8 mouse cellular contexts compared by ENCODE assay signal in genomic region chr13:74617163-74618019, GRCm38 (mm10). TPM values are rescaled to one million over a fixed set of nuclear protein-coding genes. Genes with fewer than 3 reads are reported as not detected.
A peak's percentile ranks its signal among the peaks of the same experiment; 100 is the strongest.
DNase-seq lines count a peak whose midpoint lies in the region; ATAC-seq and TF ChIP-seq lines count a peak whose summit lies in the region.
"Not testable (repeated sequence)": the region's sequence is repeated elsewhere in the genome, so short reads cannot be mapped to it uniquely, and the experiment has no call there.

No protein-coding gene starts in this region.

- peak overlapping the region; percentile 82 for H3K27ac ChIP-seq in heart, embryonic 11.5 days (ENCODE audit: low read depth, low read length)
- peak overlapping the region; percentile 95 for H3K27ac ChIP-seq in kidney, embryonic 16.5 days (ENCODE audit: low read length)

- not testable (repeated sequence) for H3K36me3 ChIP-seq in erythroblast, embryonic 14.5 days (ENCODE audit: control insufficient read depth); heart, embryonic 11.5 days (ENCODE audit: control insufficient read depth, insufficient read depth, low read length); kidney, embryonic 16.5 days (ENCODE audit: insufficient read depth, low read length)

- WGBS in heart, embryonic 11.5 days (ENCODE audit: insufficient replicate concordance): 8% methylated on average over 22 of the region's 22 CpGs
- WGBS in kidney, embryonic 16.5 days: 8% methylated on average over 22 of the region's 22 CpGs

- not testable (repeated sequence) for H3K27me3 ChIP-seq in erythroblast, embryonic 14.5 days (ENCODE audit: control insufficient read depth); heart, embryonic 11.5 days (ENCODE audit: control insufficient read depth, insufficient read depth, low read length); kidney, embryonic 16.5 days (ENCODE audit: insufficient read depth, low read length)

- not testable (repeated sequence) for H3K9me3 ChIP-seq in erythroblast, embryonic 14.5 days (ENCODE audit: control insufficient read depth, low read length); heart, embryonic 11.5 days (replicated peaks; ENCODE audit: control insufficient read depth, low read length); kidney, embryonic 16.5 days (ENCODE audit: low read length)

- ATAC-seq in heart, embryonic 11.5 days (replicated peaks; ENCODE audit: insufficient number of reproducible peaks, low FRiP score, low TSS enrichment): peak; percentile 95
- ATAC-seq in kidney, embryonic 16.5 days (ENCODE audit: low FRiP score, low TSS enrichment): peak; percentile 99

- not testable (repeated sequence) for TF ChIP-seq POLR2A in brain, embryonic 14.5 days (IDR thresholded peaks at IDR 0.05; ENCODE audit: borderline replicate concordance, extremely low read depth, insufficient read depth, insufficient read length, poor library complexity, severe bottlenecking)

- H3K4me2 ChIP-seq in heart, embryonic 11.5 days: peak overlapping the region; percentile 65
- H3K4me2 ChIP-seq in kidney, embryonic 16.5 days (replicated peaks; ENCODE audit: low read depth, low read length): peak overlapping the region; percentile 61

- not testable (repeated sequence) for TF ChIP-seq CTCF in brain, embryonic 14.5 days (IDR thresholded peaks at IDR 0.05; ENCODE audit: borderline replicate concordance, extremely low read depth, insufficient read depth, insufficient read length)

- peak; percentile 83 for DNase-seq in CD4-positive helper T cell, adult 2 months (ENCODE audit: low read depth, low spot score)
- DNase-seq in brain, embryonic 14.5 days (ENCODE audit: low read depth): peak; percentile 95
- peak; percentile 79 for DNase-seq in liver
- peak; percentile 22 to 28 for DNase-seq in monocyte, adult 2 months (ENCODE audit: low read depth in 1 of 2, low spot score in 2 of 2)
- peak; percentile 34 to 55 for DNase-seq in spleen, postnatal 14 days (ENCODE audit: low spot score in 2 of 2)

- peak overlapping the region; percentile 67 for H3K9ac ChIP-seq in heart, embryonic 11.5 days (ENCODE audit: low read depth, low read length)
- peak overlapping the region; percentile 69 for H3K9ac ChIP-seq in kidney, embryonic 16.5 days (replicated peaks; ENCODE audit: low read length)

- H3K4me1 ChIP-seq in erythroblast, embryonic 14.5 days (ENCODE audit: control insufficient read depth); heart, embryonic 11.5 days (ENCODE audit: control insufficient read depth, insufficient read depth, low read length); kidney, embryonic 16.5 days (ENCODE audit: insufficient read depth, low read length): not testable (repeated sequence)

- peak overlapping the region; percentile 64 for H3K4me3 ChIP-seq in erythroblast, embryonic 14.5 days (replicated peaks)
- H3K4me3 ChIP-seq in heart, embryonic 11.5 days (ENCODE audit: low read depth, low read length): peak overlapping the region; percentile 53
- peak overlapping the region; percentile 58 for H3K4me3 ChIP-seq in kidney, embryonic 16.5 days (ENCODE audit: low read length)

RNA-seq across cellular contexts. Expression of gene Erap1, which starts 22.0 kb away (rescaled TPM):
- 1.7 and 2.2 TPM in 2 replicates for polyA plus RNA-seq in brain, embryonic 14.5 days (2012; rRNA removed)
- 0.03 and 0.12 TPM in 2 replicates for polyA plus RNA-seq in erythroblast, embryonic 14.5 days (2012)
- 11.2 and 13.4 TPM in 2 replicates for polyA plus RNA-seq in heart, embryonic 11.5 days (2014; fragmentation: Nextera tagmentation; extraction: Ambion mirVana)
- polyA plus RNA-seq in kidney, embryonic 16.5 days (2015; fragmentation: Nextera tagmentation; extraction: Ambion mirVana): 19.3 and 21.4 TPM in 2 replicates

Comparison
In these comparisons a context has a peak if more than half of its experiments do, and no peak if none do; other contexts are left out.
1. Peak in every context shown above with its lines: DNase-seq, ATAC-seq, H3K4me3 ChIP-seq and H3K27ac ChIP-seq.
2. DNase-seq: peak in every context shown above with its lines; median percentile 95 in brain, embryonic 14.5 days; 83 in CD4-positive helper T cell, adult 2 months; 79 in liver; 44 in spleen, postnatal 14 days; 25 in monocyte, adult 2 months.